Mouse (Mus musculus) MEL (cell line): ENCODE results near the gene Camkv. TPM values are rescaled to one million over a fixed set of nuclear protein-coding genes. Genes with fewer than 3 reads are reported as not detected.

Experiments used
- BHLHE40 ChIP-seq: IDR thresholded peaks from 2 replicates; pipeline ENCODE4 v1.6.1; 2012; ENCODE audit warnings: low read depth, mild to moderate bottlenecking, inconsistent platforms, low read length, improper control_type of control experiment, borderline replicate concordance
- CHD2 ChIP-seq: IDR thresholded peaks from 2 replicates; pipeline ENCODE4 v1.6.1; 2011; ENCODE audit warnings: low read length, improper control_type of control experiment
- E2F4 ChIP-seq: IDR thresholded peaks from 2 replicates; pipeline ENCODE4 v1.6.1; 2011; ENCODE audit warnings: low read depth, low read length, improper control_type of control experiment, borderline replicate concordance
- ELF1 ChIP-seq: IDR thresholded peaks from 2 replicates; pipeline ENCODE4 v1.6.1; 2014; ENCODE audit warnings: low read depth, mild to moderate bottlenecking, inconsistent platforms, low read length, improper control_type of control experiment, moderate library complexity
- GATA1 ChIP-seq: IDR thresholded peaks from 2 replicates; pipeline ENCODE4 v1.6.1; 2011; ENCODE audit warnings: low read depth, low read length, improper control_type of control experiment
- HCFC1 ChIP-seq: IDR thresholded peaks from 2 replicates; pipeline ENCODE4 v1.6.1; 2012; ENCODE audit warnings: low read depth, mild to moderate bottlenecking, inconsistent platforms, low read length, improper control_type of control experiment, moderate library complexity
- JUND ChIP-seq: IDR thresholded peaks from 2 replicates; pipeline ENCODE4 v1.6.1; 2011; ENCODE audit warnings: low read depth, mild to moderate bottlenecking, improper control_type of control experiment, low read length
- MAX ChIP-seq: IDR thresholded peaks from 2 replicates; pipeline ENCODE4 v1.6.1; 2011; ENCODE audit warnings: low read length, improper control_type of control experiment
- MEF2A ChIP-seq: IDR thresholded peaks from 2 replicates; pipeline ENCODE4 v1.6.1; 2014; ENCODE audit warnings: low read depth, mild to moderate bottlenecking, inconsistent platforms, low read length, improper control_type of control experiment; ENCODE audit not compliant: poor library complexity, insufficient replicate concordance, severe bottlenecking; ENCODE audit errors: extremely low read depth
- MXI1 ChIP-seq: IDR thresholded peaks from 2 replicates; pipeline ENCODE4 v1.6.1; 2011; ENCODE audit warnings: mild to moderate bottlenecking, low read depth, low read length, improper control_type of control experiment
- MYB ChIP-seq: IDR thresholded peaks from 2 replicates; pipeline ENCODE4 v1.6.1; 2011; ENCODE audit warnings: mild to moderate bottlenecking, low read depth, low read length, improper control_type of control experiment
- NRF1 ChIP-seq: IDR thresholded peaks from 2 replicates; pipeline ENCODE4 v1.6.1; 2014; ENCODE audit warnings: low read depth, mild to moderate bottlenecking, inconsistent platforms, low read length, improper control_type of control experiment, moderate library complexity; ENCODE audit not compliant: poor library complexity, insufficient read depth, severe bottlenecking
- POLR2AphosphoS2 ChIP-seq: IDR thresholded peaks from 2 replicates; pipeline ENCODE4 v1.6.1; 2011; ENCODE audit warnings: low read length, improper control_type of control experiment
- POLR2AphosphoS5 ChIP-seq: IDR thresholded peaks from 2 replicates; pipeline ENCODE4 v1.6.1; 2012; ENCODE audit warnings: low read depth, borderline replicate concordance, mild to moderate bottlenecking, inconsistent platforms, low read length, moderate library complexity, mixed read lengths
- RCOR1 ChIP-seq: IDR thresholded peaks from 2 replicates; pipeline ENCODE4 v1.6.1; 2012; ENCODE audit warnings: low read depth, mild to moderate bottlenecking, inconsistent platforms, low read length, improper control_type of control experiment
- SIN3A ChIP-seq: IDR thresholded peaks from 2 replicates; pipeline ENCODE4 v1.6.1; 2012; ENCODE audit warnings: low read length, improper control_type of control experiment, inconsistent platforms
- SMC3 ChIP-seq: IDR thresholded peaks from 2 replicates; pipeline ENCODE4 v1.6.1; 2011; ENCODE audit warnings: low read depth, low read length, improper control_type of control experiment
- TAL1 ChIP-seq: IDR thresholded peaks from 2 replicates; pipeline ENCODE4 v1.6.1; 2012; ENCODE audit warnings: mild to moderate bottlenecking, inconsistent platforms, low read length, moderate library complexity, mixed read lengths
- TCF12 ChIP-seq: IDR thresholded peaks from 2 replicates; pipeline ENCODE4 v1.6.1; 2014; ENCODE audit warnings: low read depth, mild to moderate bottlenecking, inconsistent platforms, low read length, improper control_type of control experiment, moderate library complexity
- UBTF ChIP-seq: IDR thresholded peaks from 2 replicates; pipeline ENCODE4 v1.6.1; 2012; ENCODE audit warnings: low read depth, mild to moderate bottlenecking, inconsistent platforms, low read length, improper control_type of control experiment, moderate library complexity, borderline replicate concordance; ENCODE audit not compliant: insufficient read depth
- USF1 ChIP-seq: IDR thresholded peaks from 2 replicates; pipeline ENCODE4 v1.6.1; 2014; ENCODE audit warnings: low read depth, mild to moderate bottlenecking, inconsistent platforms, low read length, improper control_type of control experiment, moderate library complexity
- USF2 ChIP-seq, 2 experiments: IDR thresholded peaks; 2 replicates each; pipeline ENCODE4 v1.6.1; 2011 to 2012; ENCODE audit warnings: improper control_type of control experiment in 2 of 2, low read length in 2 of 2, borderline replicate concordance in 1 of 2, inconsistent platforms in 1 of 2, low read depth in 1 of 2, mild to moderate bottlenecking in 1 of 2; ENCODE audit not compliant: insufficient read depth in 1 of 2
- ZC3H11A ChIP-seq: IDR thresholded peaks from 2 replicates; pipeline ENCODE4 v1.6.1; 2012; ENCODE audit warnings: low read depth, mild to moderate bottlenecking, inconsistent platforms, low read length, improper control_type of control experiment
- ZMIZ1 ChIP-seq: IDR thresholded peaks from 2 replicates; pipeline ENCODE4 v1.6.1; 2012; ENCODE audit warnings: low read depth, mild to moderate bottlenecking, inconsistent platforms, low read length, improper control_type of control experiment, moderate library complexity
- polyA plus RNA-seq, 2 experiments: library from polyadenylated mRNA; stranded (reverse) in 1 of 2; unstranded in 1 of 2; fragments of >175 nt in 1 of 2; fragments of >200 nt in 1 of 2; gene quantifications; 2 replicates each; pipeline versions ENCODE4 v1.2.1 to v1.2.4; 2012; ENCODE audit warnings: low replicate concordance in 2 of 2, low read depth in 1 of 2; ENCODE audit not compliant: insufficient read length in 2 of 2, insufficient read depth in 1 of 2, missing spikeins in 1 of 2
- total RNA-seq: library from RNA; depleted of rRNA; stranded (reverse); fragments of 300-350 nt; gene quantifications from 2 replicates; pipeline ENCODE4 v1.2.3, GENCODE M21; 2012

The Camkv gene
- total and polyA plus RNA-seq, 3 experiments, result 0.08 to 0.14 TPM; not detected in 1

DNA sequence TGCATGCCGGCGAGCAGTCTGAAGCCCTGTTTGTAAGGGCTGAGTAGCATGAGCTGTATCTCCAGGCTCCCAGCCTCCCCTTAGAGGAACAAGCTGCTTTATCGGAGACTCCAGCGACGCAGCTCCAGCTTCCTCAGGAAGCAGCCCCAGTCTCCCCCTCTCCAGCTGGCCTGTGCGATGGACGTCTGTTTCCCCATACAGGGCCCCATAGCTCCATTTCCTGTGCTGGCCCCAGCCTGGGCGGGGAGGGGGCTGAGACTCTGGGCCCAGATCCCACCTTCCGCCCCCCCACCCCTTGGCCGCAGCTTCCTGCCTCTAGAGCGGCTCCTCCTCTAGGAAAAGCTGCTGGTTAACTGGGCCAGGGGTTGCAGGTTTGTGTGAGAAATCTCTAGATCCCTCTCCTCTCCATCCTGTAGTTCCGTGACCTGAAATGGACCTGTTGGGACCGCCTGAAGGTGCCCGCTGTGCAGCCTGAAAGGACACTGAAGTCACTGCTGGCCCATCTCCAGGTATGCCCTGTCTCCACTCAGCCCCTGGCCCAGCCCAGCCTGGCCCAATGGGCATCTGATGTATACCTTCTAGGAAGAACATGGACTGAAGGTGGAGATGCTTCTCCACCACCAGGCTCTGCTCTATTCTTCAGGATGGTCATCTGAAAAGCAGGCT, 47.3 kb downstream of the Camkv start, which contains the start of gene Gm20661 (continued):
- TF ChIP-seq E2F4 (peak; percentile 69; the same call in 1 of the 2 replicates), JUND (peak; percentile 65; the same call in 1 of the 2 replicates), MXI1 (peak; percentile 70), POLR2AphosphoS5 (no peak), USF1 (no peak), ZMIZ1 (peak; percentile 91), MYB (peak; percentile 66; the same call in 1 of the 2 replicates), HCFC1 (peak; percentile 70), MEF2A (peak; percentile 62; the same call in 1 of the 2 replicates), MAX (peak; percentile 80), TAL1 (peak; percentile 100), SMC3 (no peak), ELF1 (peak; percentile 73), RCOR1 (peak; percentile 83), SIN3A (peak; percentile 94), POLR2AphosphoS2 (peak; percentile 37; the same call in 1 of the 2 replicates), USF2 (IDR thresholded peaks at IDR 0.05; ENCODE audit: borderline replicate concordance in 1 of 2, insufficient read depth in 1 of 2, low read depth in 1 of 2, low read length in 2 of 2) (no peak), UBTF (no peak), TCF12 (peak; percentile 100), BHLHE40 (peak; percentile 62), ZC3H11A (no peak), GATA1 (peak; percentile 96), NRF1 (0 out of 2 replicates have a peak, but pooled peaks have one; percentile 27), CHD2 (peak; percentile 46)
